ENCODE assay signal across 8 mouse cellular contexts in the genomic region with DNA sequence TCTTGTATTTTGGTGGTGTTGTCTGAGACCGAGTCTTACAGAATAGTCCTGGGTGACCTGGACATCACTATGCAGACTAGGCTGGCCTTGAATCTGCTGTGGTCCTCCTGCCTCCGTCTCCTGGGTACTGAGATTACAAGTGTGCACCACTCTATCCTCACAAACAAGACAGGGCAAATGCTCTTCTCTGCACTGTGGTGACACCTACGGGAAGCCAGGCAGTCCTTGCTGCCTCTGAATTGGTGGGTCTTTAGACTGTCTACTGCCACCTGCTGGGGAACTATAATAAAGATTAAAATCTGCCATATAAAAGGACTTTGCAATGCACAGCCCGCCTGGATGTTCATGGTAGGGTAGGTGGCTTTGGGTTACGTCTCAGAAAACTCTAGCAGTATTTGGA. TPM values are rescaled to one million over a fixed set of nuclear protein-coding genes. Genes with fewer than 3 reads are reported as not detected.
DNase-seq lines count a peak whose midpoint lies in the region; ATAC-seq and TF ChIP-seq lines count a peak whose summit lies in the region.

No protein-coding gene starts in this region.

- no peak overlapping the region for H3K9ac ChIP-seq in embryonic facial prominence, embryonic 15.5 days
- no peak overlapping the region for H3K9ac ChIP-seq in hindbrain, postnatal 0 days (replicated peaks; ENCODE audit: low read length)

- no peaks in the 10 kb centered on the region for H3K27me3 ChIP-seq in embryonic facial prominence, embryonic 15.5 days
- H3K27me3 ChIP-seq in hindbrain, postnatal 0 days (ENCODE audit: insufficient read depth, low read length) = no peaks in the 10 kb centered on the region
- H3K27me3 ChIP-seq in megakaryocyte, embryonic 14.5 days (replicated peaks) = no peaks in the 10 kb centered on the region

- intact Hi-C loops in gastrocnemius, adult 2 months (cut with DNase I) = loop anchor here (1.0 kb wide), 1 partner anchor 79 kb away; no protein-coding TSS in a partner anchor

- no peak overlapping the region for H3K27ac ChIP-seq in gastrocnemius, adult 2 months
- no peak overlapping the region for H3K27ac ChIP-seq in bone marrow, adult 2 months (ENCODE audit: control insufficient read depth, insufficient read depth, low read depth, low read length, poor library complexity)
- no peak overlapping the region for H3K27ac ChIP-seq in embryonic facial prominence, embryonic 15.5 days (replicated peaks)
- H3K27ac ChIP-seq in hindbrain, postnatal 0 days = no peak overlapping the region

- peak; percentile 75 for ATAC-seq in embryonic facial prominence, embryonic 15.5 days (ENCODE audit: insufficient number of reproducible peaks, low FRiP score, low TSS enrichment, low read depth)
- ATAC-seq in hindbrain, postnatal 0 days = peak; percentile 69

- peak; percentile 64 for DNase-seq in gastrocnemius, adult 2 months
- no peak for DNase-seq in gastrocnemius, postnatal 25 days
- peak; percentile 95 for DNase-seq in hindbrain, postnatal 0 days (ENCODE audit: low spot score)
- peak; percentile 47 to 66 for DNase-seq in left cerebral cortex, adult 9 months (ENCODE audit: low spot score in 2 of 2)
- DNase-seq in right cerebral cortex, postnatal 4 days = peak; percentile 62

- TF ChIP-seq CTCF in gastrocnemius, adult 2 months (IDR thresholded peaks at IDR 0.05) = peak; percentile 74
- TF ChIP-seq CTCF in bone marrow, adult 2 months (IDR thresholded peaks at IDR 0.05; ENCODE audit: control insufficient read depth, insufficient read depth, low read length) = peak; percentile 78
- peak; percentile 92 for TF ChIP-seq CTCF in hindbrain, postnatal 0 days (IDR thresholded peaks at IDR 0.05; ENCODE audit: low read depth)

- WGBS in bone marrow, adult 2 months = 26% methylated on average over 5 of the region's 5 CpGs
- 31% methylated on average over 5 of the region's 5 CpGs for WGBS in embryonic facial prominence, embryonic 15.5 days
- 29% methylated on average over 5 of the region's 5 CpGs for WGBS in hindbrain, postnatal 0 days

- no peak for TF ChIP-seq POLR2A in bone marrow, adult 2 months (IDR thresholded peaks at IDR 0.05; ENCODE audit: borderline replicate concordance, control insufficient read depth, low read depth, low read length)

- no peaks in the 10 kb centered on the region for H3K36me3 ChIP-seq in embryonic facial prominence, embryonic 15.5 days
- no peaks in the 10 kb centered on the region for H3K36me3 ChIP-seq in hindbrain, postnatal 0 days (ENCODE audit: insufficient read depth, low read length)
- H3K36me3 ChIP-seq in megakaryocyte, embryonic 14.5 days (replicated peaks; ENCODE audit: low read length) = peaks cover 14% of the 10 kb centered on the region

- no peak overlapping the region for H3K4me2 ChIP-seq in embryonic facial prominence, embryonic 15.5 days (replicated peaks)
- H3K4me2 ChIP-seq in hindbrain, postnatal 0 days (ENCODE audit: low read depth, low read length) = no peak overlapping the region

- no peak overlapping the region for H3K4me3 ChIP-seq in gastrocnemius, adult 2 months
- no peak overlapping the region for H3K4me3 ChIP-seq in bone marrow, adult 2 months (replicated peaks; ENCODE audit: control insufficient read depth, low read depth, low read length)
- H3K4me3 ChIP-seq in embryonic facial prominence, embryonic 15.5 days (replicated peaks) = no peak overlapping the region
- H3K4me3 ChIP-seq in hindbrain, postnatal 0 days (ENCODE audit: low read length) = no peak overlapping the region
- peak overlapping the region; percentile 47 for H3K4me3 ChIP-seq in megakaryocyte, embryonic 14.5 days (replicated peaks)

- no peaks in the 10 kb centered on the region for H3K9me3 ChIP-seq in embryonic facial prominence, embryonic 15.5 days (replicated peaks)
- no peaks in the 10 kb centered on the region for H3K9me3 ChIP-seq in hindbrain, postnatal 0 days (ENCODE audit: low read length)
- no peaks in the 10 kb centered on the region for H3K9me3 ChIP-seq in megakaryocyte, embryonic 14.5 days

- no peaks in the 10 kb centered on the region; the same call in 1 of the 2 replicates for H3K4me1 ChIP-seq in bone marrow, adult 2 months (ENCODE audit: control insufficient read depth, insufficient read depth, low read length)
- H3K4me1 ChIP-seq in embryonic facial prominence, embryonic 15.5 days = peaks cover 10% of the 10 kb centered on the region
- peaks cover 7% of the 10 kb centered on the region for H3K4me1 ChIP-seq in hindbrain, postnatal 0 days (ENCODE audit: insufficient read depth, low read length)
- peaks cover 38% of the 10 kb centered on the region for H3K4me1 ChIP-seq in megakaryocyte, embryonic 14.5 days

RNA-seq across cellular contexts. Expression of gene Plcg2, which starts 32.8 kb away (rescaled TPM):
- total RNA-seq in gastrocnemius, adult 2 months (2021) = under 1 TPM; 0.73 to 0.79 TPM
- 1 to 10 TPM in 1 of 2 experiments, under 1 TPM in 1; 0.77 to 1.5 TPM for total RNA-seq in gastrocnemius, postnatal 25 days (2021)
- 14.7 and 36.8 TPM in 2 replicates for polyA plus RNA-seq in bone marrow, adult 2 months (2011; ENCODE audit: insufficient read depth, insufficient read length, low replicate concordance, missing spikeins)
- polyA plus RNA-seq in embryonic facial prominence, embryonic 15.5 days (2015; fragmentation: Nextera tagmentation; extraction: Ambion mirVana) = 3.8 and 3.9 TPM in 2 replicates
- 2.5 and 3.6 TPM in 2 replicates for total RNA-seq in hindbrain, postnatal 0 days (2014; rRNA removed)
- polyA plus RNA-seq in hindbrain, postnatal 0 days (2015; fragmentation: Nextera tagmentation; extraction: Ambion mirVana) = 1.5 and 1.6 TPM in 2 replicates
- polyA plus RNA-seq in megakaryocyte, embryonic 14.5 days (2012; ENCODE audit: insufficient read depth, low replicate concordance) = 36.0 and 76.6 TPM in 2 replicates
